ENCODE assay signal across 19 mouse cellular contexts in genomic region chr10:121282436-121282835, GRCm38 (mm10).
A peak's percentile ranks its signal among the peaks of the same experiment; 100 is the strongest.
DNase-seq lines count a peak whose midpoint lies in the region; ATAC-seq and TF ChIP-seq lines count a peak whose summit lies in the region.
"Had no signal": no experiment of that assay in that cellular context is flagged by ENCODE, and none has a peak within 500 bp of the region (broad histone marks: within the 10 kb centered on the region; RNA-seq: fewer than 3 reads in every experiment).

No protein-coding gene starts in this region.

- no peak for TF ChIP-seq EP300 in lung, postnatal 0 days (IDR thresholded peaks at IDR 0.05)

- peaks cover 32% of the 10 kb centered on the region for H3K4me1 ChIP-seq in forebrain, embryonic 10.5 days
- no peaks in the 10 kb centered on the region for H3K4me1 ChIP-seq in forebrain, postnatal 0 days (ENCODE audit: insufficient read depth)
- H3K4me1 ChIP-seq in lung, embryonic 16.5 days (replicated peaks; ENCODE audit: control insufficient read depth, insufficient read depth, low read length): no peaks in the 10 kb centered on the region
- no peaks in the 10 kb centered on the region for H3K4me1 ChIP-seq in lung, postnatal 0 days (ENCODE audit: insufficient read depth, low read depth, low read length)
- no peaks in the 10 kb centered on the region for H3K4me1 ChIP-seq in forebrain, embryonic 14.5 days (ENCODE audit: control insufficient read depth, insufficient read depth, low read length)
- H3K4me1 ChIP-seq: forebrain, embryonic 15.5 days had no signal

- H3K27ac ChIP-seq in forebrain, embryonic 10.5 days: 0 out of 2 replicates have a peak overlapping the region, but pooled peaks have one; percentile 25
- H3K27ac ChIP-seq in forebrain, postnatal 0 days (ENCODE audit: low read depth, low read length): no peak overlapping the region
- H3K27ac ChIP-seq in lung, embryonic 16.5 days (ENCODE audit: low read length): no peak overlapping the region
- H3K27ac ChIP-seq in lung, postnatal 0 days (ENCODE audit: low read length): no peak overlapping the region
- H3K27ac ChIP-seq in forebrain, embryonic 14.5 days (ENCODE audit: low read depth, low read length): no peak overlapping the region
- H3K27ac ChIP-seq: forebrain, embryonic 15.5 days; gastrocnemius, adult 2 months; heart, adult 2 months; limb, embryonic 12.5 days; liver, embryonic 14.5 days; midbrain, embryonic 13.5 days had no signal

- no peak overlapping the region for H3K4me3 ChIP-seq in forebrain, embryonic 10.5 days
- no peak overlapping the region for H3K4me3 ChIP-seq in forebrain, postnatal 0 days (ENCODE audit: low read depth, low read length)
- no peak overlapping the region for H3K4me3 ChIP-seq in lung, embryonic 16.5 days (ENCODE audit: low read length)
- no peak overlapping the region for H3K4me3 ChIP-seq in lung, postnatal 0 days (ENCODE audit: low read depth, low read length)
- H3K4me3 ChIP-seq in forebrain, embryonic 14.5 days (ENCODE audit: low read depth, low read length): no peak overlapping the region
- H3K4me3 ChIP-seq: forebrain, embryonic 15.5 days; gastrocnemius, adult 2 months; heart, adult 2 months; limb, embryonic 12.5 days; midbrain, embryonic 13.5 days; myocyte had no signal

- DNase-seq in forebrain, embryonic 10.5 days (ENCODE audit: extremely low spot score, low spot score): no peak
- no peak for DNase-seq in forebrain, postnatal 0 days
- DNase-seq in lung, postnatal 0 days (ENCODE audit: low spot score): no peak
- peak; percentile 61 for DNase-seq in thymus, postnatal 4 days
- no peak for DNase-seq in forebrain, embryonic 14.5 days (ENCODE audit: low spot score)
- DNase-seq in layer of hippocampus, postnatal 14 days (ENCODE audit: low spot score in 2 of 2): no peak
- DNase-seq: cerebellum, adult 8-10 months; gastrocnemius, adult 2 months; heart, adult 2 months; heart, postnatal 14 days; lung, postnatal 36 days; right cerebral cortex, postnatal 14 days had no signal

- no peaks in the 10 kb centered on the region for H3K36me3 ChIP-seq in forebrain, embryonic 10.5 days (replicated peaks)
- H3K36me3 ChIP-seq in forebrain, postnatal 0 days (ENCODE audit: insufficient read depth): peaks cover 27% of the 10 kb centered on the region
- no peaks in the 10 kb centered on the region for H3K36me3 ChIP-seq in lung, embryonic 16.5 days (ENCODE audit: control insufficient read depth, insufficient read depth, low read length)
- no peaks in the 10 kb centered on the region for H3K36me3 ChIP-seq in lung, postnatal 0 days (ENCODE audit: insufficient read depth, low read length)
- H3K36me3 ChIP-seq in forebrain, embryonic 14.5 days (ENCODE audit: control insufficient read depth, insufficient read depth, low read length): peaks cover 11% of the 10 kb centered on the region; the same call in 1 of the 2 replicates
- H3K36me3 ChIP-seq: limb, embryonic 12.5 days had no signal

- H3K27me3 ChIP-seq in forebrain, embryonic 10.5 days (ENCODE audit: poor library complexity, severe bottlenecking): no peaks in the 10 kb centered on the region
- no peaks in the 10 kb centered on the region for H3K27me3 ChIP-seq in forebrain, postnatal 0 days (ENCODE audit: insufficient read depth, low read length)
- H3K27me3 ChIP-seq in lung, embryonic 16.5 days (ENCODE audit: control insufficient read depth, insufficient read depth, low read depth, low read length): no peaks in the 10 kb centered on the region
- no peaks in the 10 kb centered on the region for H3K27me3 ChIP-seq in lung, postnatal 0 days (replicated peaks; ENCODE audit: insufficient read depth, low read length)
- no peaks in the 10 kb centered on the region for H3K27me3 ChIP-seq in forebrain, embryonic 14.5 days (replicated peaks; ENCODE audit: control insufficient read depth, insufficient read depth, low read length)
- H3K27me3 ChIP-seq: forebrain, embryonic 15.5 days; limb, embryonic 12.5 days; midbrain, embryonic 13.5 days had no signal

- 79% methylated on average over 11 of the region's 11 CpGs for WGBS in forebrain, embryonic 10.5 days
- 83% methylated on average over 11 of the region's 11 CpGs for WGBS in forebrain, postnatal 0 days
- WGBS in lung, embryonic 16.5 days: 67% methylated on average over 11 of the region's 11 CpGs
- WGBS in lung, postnatal 0 days: 75% methylated on average over 11 of the region's 11 CpGs
- WGBS in forebrain, embryonic 14.5 days: 89% methylated on average over 11 of the region's 11 CpGs

- H3K4me2 ChIP-seq in forebrain, postnatal 0 days (ENCODE audit: low read depth): no peak overlapping the region
- H3K4me2 ChIP-seq in lung, embryonic 16.5 days (ENCODE audit: low read depth, low read length): no peak overlapping the region
- H3K4me2 ChIP-seq in lung, postnatal 0 days (replicated peaks; ENCODE audit: low read depth, low read length): no peak overlapping the region
- H3K4me2 ChIP-seq in forebrain, embryonic 14.5 days (ENCODE audit: low read length): no peak overlapping the region
- H3K4me2 ChIP-seq: forebrain, embryonic 15.5 days; limb, embryonic 12.5 days; midbrain, embryonic 13.5 days had no signal

- no peak for TF ChIP-seq CTCF in forebrain, postnatal 0 days (IDR thresholded peaks at IDR 0.05; ENCODE audit: low read depth)
- no peak for TF ChIP-seq CTCF in lung, postnatal 0 days (IDR thresholded peaks at IDR 0.05)

- ATAC-seq in forebrain, postnatal 0 days: no peak
- ATAC-seq in lung, embryonic 16.5 days (ENCODE audit: low read depth): 0 out of 2 replicates have a peak, but pooled peaks have one; percentile 7
- ATAC-seq in lung, postnatal 0 days: no peak
- ATAC-seq in megakaryocyte, adult 5-6 weeks (ENCODE audit: poor library complexity, severe bottlenecking): peak; percentile 15; the same call in 1 of the 2 replicates
- no peak for ATAC-seq in forebrain, embryonic 14.5 days
- ATAC-seq: forebrain, embryonic 15.5 days; midbrain, embryonic 13.5 days had no signal

- H3K9ac ChIP-seq in forebrain, postnatal 0 days: no peak overlapping the region
- no peak overlapping the region for H3K9ac ChIP-seq in lung, embryonic 16.5 days (ENCODE audit: low read length)
- H3K9ac ChIP-seq in lung, postnatal 0 days (replicated peaks; ENCODE audit: low read depth): no peak overlapping the region
- no peak overlapping the region for H3K9ac ChIP-seq in forebrain, embryonic 14.5 days (ENCODE audit: low read length)
- H3K9ac ChIP-seq: forebrain, embryonic 15.5 days; limb, embryonic 12.5 days; liver, embryonic 14.5 days; midbrain, embryonic 13.5 days had no signal

- no peaks in the 10 kb centered on the region for H3K9me3 ChIP-seq in forebrain, embryonic 10.5 days
- H3K9me3 ChIP-seq in forebrain, postnatal 0 days (ENCODE audit: low read length): no peaks in the 10 kb centered on the region
- H3K9me3 ChIP-seq in lung, embryonic 16.5 days (ENCODE audit: control insufficient read depth, low read length): no peaks in the 10 kb centered on the region
- no peaks in the 10 kb centered on the region for H3K9me3 ChIP-seq in lung, postnatal 0 days (ENCODE audit: low read length)
- H3K9me3 ChIP-seq in forebrain, embryonic 14.5 days (replicated peaks; ENCODE audit: control insufficient read depth, low read length): no peaks in the 10 kb centered on the region
- H3K9me3 ChIP-seq: forebrain, embryonic 15.5 days; limb, embryonic 12.5 days; midbrain, embryonic 13.5 days had no signal

Comparison
In these comparisons a context has a peak if more than half of its experiments do, and no peak if none do; other contexts are left out.
1. ATAC-seq: peak in lung, embryonic 16.5 days (single experiment) and megakaryocyte, adult 5-6 weeks (single experiment); none in forebrain, postnatal 0 days (single experiment), lung, postnatal 0 days (single experiment) and forebrain, embryonic 14.5 days (single experiment).